Mouse (Mus musculus) induced T-regulatory cell, adult 2 months (primary cell): Measurements from ENCODE around the gene Ust.
A peak's percentile ranks its signal among the peaks of the same experiment; 100 is the strongest.

Source experiments
- DNase-seq: peaks from one replicate; pipeline ENCODE4 v3.0.0-alpha.2; 2012; ENCODE audit warnings: low read depth

The Ust gene

DNA sequence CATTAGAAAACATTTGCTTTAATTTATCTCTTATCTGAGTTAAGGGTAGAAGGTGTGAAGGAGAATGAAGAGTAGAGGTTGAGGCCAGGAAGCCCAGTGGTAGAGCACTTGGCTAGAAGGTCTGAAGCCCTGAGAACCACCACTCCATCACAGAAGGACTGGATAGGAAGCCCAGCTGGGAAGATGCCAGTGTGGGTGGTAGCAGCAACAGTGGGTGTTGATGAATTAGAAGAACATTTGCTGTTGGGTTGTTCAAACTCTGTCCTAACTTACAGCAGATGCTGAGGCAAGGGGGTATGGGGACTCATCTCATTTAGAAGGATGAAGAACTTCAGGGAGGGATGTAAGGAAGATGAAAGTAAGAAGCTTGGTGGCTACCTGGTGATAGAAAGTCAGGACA is 197.9 kb downstream of the Ust start:
- no peak for DNase-seq

DNA sequence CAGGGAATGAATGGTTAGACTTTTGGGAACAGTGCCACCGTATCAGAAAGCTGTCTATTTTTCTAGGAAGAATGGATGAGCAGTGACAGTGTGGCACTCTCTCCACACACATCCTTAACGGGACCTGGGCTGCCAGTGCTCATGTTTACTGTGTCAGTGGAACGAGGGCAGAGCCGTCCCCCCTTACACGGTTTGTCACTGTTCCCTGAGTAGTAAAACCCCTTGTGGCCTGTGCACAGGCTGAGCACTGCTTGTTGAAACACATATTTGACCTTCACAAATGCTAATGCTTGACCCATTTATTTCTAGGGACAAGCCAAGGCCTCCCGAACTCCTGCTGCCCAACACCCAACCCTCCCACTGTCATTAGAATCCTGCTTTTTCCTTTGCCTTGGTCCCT is 209.2 kb downstream of the Ust start:
- DNase-seq, result no peak

DNA sequence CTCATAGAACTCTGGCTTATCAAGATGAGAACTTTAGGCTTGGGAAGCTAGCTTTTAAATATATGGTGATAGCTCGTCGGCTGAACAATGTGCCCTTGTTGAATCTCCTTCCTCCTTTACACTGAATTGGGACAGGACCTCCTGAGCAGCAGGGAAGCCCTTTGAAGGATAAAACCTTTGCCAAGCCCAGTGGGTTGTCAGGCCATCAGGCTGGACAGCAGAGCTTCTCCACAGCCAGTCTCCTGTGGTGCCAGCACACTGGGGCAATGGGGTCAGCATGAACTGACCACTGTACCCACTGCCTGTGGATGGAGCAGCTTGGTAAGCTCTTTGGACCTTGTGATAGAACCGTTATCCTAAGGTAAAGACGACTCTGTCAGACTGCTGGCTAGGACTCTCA is 214.4 kb downstream of the Ust start:
- DNase-seq, result no peak

DNA sequence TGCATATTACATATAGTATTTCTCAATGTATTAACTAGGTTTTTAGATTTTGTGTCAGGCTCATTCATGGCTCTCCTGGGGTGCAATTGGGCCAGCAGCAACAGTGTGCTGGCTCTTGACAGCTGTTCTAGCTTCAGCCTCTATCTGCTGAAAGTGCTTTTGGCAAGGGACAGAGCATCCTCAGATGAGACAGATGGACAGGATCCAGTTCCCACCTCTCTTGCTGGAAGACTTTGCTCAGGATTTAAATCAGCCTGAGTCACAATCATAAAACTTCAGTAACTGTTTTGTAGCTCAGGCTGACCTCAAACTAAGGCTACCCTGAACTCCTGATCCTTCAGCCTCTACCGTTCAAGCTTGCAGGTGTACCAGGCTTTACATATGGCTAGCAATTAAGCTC is 219.5 kb downstream of the Ust start:
- no peak for DNase-seq

DNA sequence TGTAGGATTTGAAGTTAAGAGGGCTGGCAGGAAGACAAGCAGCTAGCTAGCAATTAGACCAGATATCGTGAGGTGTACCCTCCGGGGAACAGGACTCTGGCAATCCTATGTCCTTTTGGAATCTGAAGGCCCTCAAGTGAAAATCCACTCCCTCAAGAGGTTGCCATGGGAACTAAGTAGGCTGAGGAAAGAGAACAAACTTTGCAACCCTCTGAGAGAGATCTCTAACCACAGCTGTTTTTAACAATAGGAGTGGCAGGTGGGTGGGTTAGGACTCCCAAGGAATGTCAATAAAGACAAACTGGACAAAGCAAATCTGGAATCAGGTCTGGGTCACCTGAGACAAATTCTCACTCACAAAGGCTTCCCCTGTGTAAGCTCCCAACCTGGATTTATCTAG is 221.4 kb downstream of the Ust start:
- DNase-seq, result no peak

DNA sequence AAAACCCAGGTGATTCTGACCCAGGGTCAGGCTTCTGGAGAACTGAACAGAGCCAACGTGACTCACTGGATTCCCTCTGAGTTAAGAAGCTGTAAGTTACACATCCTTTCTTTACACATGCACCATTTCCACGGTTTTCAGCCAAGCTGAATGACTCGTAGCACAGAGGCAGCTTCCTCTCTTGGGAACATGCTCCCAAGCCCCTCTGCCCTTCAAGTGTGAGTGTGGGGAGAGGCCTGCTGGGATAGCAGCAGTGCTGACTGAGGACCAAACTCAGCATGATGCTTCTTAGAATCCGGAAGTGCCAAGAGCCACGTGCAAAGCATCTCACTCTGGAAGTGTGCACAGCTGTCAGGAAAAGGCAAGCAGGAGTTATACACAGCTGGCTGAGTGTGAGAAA is 228.0 kb downstream of the Ust start:
- DNase-seq, result no peak

DNA sequence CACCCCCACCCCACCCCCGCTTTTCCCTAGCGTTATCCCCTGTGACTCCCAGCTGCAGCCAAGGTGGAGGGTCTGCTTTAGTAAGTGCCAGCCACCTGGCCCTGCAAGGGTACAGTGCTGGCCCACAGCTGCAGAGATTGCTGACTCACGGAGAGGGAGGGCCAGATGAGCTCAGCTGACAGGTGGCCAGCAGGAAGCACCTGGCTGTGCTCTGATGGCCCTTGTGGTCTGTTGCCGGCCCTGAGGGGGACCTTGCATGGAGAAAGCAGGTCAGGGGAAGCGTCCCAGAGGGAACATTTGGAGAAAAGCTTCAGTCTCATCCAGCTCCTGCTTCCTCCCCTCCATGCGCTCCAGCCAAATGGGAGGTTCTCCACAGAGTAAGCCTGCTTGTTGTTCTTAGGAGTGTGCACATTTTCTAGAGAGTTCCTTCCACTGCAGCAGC is 231.3 kb downstream of the Ust start:
- DNase-seq, result no peak

DNA sequence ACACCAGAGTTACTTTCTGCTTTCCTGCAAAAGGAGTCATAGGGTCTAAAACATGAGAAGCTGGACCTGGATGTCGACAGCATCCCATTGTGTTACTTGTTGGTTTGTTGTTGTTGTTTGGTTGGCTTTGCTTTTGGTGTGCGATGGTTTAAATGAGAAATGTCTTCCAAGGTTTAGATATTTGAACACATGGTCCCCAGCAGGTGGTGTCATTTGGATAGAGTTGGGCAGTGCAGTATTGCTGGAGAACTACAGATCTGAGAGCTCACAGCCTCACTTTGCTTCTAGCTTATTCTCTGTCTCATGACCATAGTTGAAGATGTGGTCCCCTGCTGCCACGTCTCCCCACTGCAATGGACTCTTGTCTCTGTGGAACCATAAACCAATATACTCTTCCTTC is 234.6 kb downstream of the Ust start:
- DNase-seq, result no peak

DNA sequence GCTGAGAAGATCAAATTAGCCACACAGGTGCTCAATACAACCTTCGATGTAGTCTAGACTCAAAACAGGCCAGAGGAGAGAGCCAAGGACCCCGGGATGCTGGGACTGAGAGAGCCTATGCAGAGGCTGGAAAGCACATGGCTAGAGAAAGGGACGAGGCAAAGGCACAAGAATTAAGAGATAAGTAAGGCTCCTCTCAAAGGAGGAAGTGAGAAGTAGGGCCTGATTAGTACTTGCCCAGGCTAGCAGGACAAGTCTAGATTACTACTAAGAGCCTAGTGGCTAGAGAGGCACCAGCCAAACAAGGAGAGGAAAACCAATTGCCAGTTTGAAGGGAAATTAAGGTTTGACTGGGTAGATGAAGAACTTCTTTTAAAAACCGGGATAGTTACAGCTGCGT is 241.5 kb downstream of the Ust start:
- no peak for DNase-seq

DNA sequence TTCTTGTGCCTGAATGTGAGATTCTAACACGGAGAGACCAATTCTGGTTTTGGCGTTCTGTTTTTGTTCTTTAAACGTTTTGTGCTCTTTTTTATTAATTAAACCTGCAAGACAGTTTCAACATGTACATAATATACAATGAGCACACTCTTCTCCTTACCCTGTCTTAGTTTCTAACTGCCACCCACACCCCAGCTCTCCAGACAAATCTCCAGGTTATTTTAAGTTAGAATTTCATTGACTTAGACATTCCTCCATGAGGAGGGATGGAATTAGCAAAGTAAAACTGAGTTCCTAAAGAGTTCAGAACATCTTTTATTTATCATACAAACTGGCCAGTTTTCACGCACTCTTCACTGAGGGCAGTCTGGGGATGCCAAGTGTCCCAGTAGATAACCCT is 248.9 kb downstream of the Ust start:
- DNase-seq, result no peak

DNA sequence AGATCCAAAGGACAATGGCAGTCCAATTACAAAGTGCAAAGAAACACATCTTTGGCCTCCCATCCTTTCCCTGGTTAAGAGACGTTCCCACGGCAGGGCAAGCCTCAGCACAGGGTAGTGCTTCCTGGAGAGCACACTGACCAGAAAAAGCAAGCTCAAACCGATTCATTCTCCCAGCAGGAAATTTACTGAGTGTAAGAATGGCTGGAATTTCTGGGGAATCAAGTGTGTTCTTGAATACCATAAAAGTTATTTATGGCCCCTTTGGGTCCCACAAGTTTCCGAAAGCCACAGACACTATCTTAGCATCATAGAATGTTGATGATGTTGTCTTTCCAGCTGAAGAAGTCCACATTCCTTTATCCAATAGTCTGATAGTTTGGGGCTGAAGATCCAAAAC is 258.9 kb downstream of the Ust start:
- no peak for DNase-seq

DNA sequence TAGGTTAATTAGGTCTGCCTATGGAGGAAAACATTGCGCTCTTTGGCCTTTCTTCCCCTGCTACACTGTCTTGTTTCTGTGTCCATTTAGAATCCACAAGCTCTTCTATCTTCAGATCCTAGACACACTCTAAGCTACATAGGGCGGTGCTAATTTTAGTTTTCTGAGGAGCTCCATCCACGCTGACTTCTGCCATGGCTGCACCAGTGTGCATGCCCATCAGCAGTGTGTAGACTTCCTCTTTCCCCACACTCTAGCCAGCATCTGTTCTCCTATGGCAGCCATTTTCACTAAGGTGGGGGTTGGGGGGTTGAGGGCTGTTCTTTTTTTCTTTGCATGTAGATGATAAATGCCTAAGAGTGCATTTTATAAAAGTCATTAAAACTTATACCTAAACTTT is 268.6 kb downstream of the Ust start:
- DNase-seq, result no peak

DNA sequence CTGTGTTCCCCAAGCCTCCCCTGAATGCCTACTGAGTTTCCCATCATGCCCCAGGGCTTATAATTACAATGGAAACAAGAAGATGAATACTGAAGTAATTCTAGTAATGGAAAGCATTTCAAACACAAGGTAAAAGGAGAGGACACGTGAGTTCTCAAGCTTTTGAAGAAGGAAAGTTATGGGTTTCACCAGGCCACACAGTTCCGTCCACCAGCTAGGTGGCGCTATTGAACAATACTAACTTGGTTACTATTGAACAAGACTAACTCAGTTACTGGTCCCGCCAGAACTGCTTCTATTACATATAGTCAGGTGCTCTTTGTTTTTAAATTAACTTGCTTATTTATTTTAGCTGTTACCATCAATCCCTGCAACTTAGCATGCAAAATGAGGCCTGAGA is 276.3 kb downstream of the Ust start:
- peak; percentile 82 for DNase-seq

DNA sequence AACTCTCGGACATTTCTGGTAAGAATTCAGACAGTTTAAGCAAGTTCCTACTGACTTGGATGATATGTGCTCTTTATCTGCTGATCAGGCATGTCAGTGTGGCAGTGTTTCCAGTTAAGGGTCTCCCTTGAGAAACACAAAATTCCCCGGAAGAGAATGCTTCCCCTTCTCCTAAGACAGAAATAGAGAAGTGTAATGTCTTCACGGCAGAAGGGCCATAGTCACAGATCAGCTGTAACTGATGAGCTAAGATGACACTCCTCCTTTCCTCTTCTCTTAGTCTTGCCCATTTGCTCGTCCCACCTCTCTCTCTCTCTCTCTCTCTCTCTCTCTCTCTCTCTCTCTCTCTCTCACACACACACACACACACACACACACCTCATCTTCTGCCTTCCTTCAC is 277.9 kb downstream of the Ust start:
- DNase-seq, result no peak

DNA sequence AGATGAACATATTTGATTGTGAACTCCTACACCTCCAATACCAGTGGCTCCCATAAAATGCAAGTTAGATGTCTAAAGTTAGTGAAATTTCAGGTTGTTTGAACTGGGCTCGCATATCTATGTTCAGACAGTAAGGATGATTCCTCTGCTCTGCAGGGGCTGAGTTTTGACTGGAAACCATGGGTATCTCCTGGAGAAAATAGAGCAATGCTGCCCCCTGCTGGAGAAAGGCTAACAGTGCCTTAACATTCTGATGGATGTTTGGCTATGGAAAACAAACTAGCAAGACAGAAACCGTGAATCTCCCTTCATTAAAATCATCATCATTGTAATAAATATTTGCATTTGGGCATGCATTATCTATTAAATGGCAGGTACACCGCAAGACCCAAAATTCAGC is 278.4 kb downstream of the Ust start:
- DNase-seq, result peak; percentile 92

DNA sequence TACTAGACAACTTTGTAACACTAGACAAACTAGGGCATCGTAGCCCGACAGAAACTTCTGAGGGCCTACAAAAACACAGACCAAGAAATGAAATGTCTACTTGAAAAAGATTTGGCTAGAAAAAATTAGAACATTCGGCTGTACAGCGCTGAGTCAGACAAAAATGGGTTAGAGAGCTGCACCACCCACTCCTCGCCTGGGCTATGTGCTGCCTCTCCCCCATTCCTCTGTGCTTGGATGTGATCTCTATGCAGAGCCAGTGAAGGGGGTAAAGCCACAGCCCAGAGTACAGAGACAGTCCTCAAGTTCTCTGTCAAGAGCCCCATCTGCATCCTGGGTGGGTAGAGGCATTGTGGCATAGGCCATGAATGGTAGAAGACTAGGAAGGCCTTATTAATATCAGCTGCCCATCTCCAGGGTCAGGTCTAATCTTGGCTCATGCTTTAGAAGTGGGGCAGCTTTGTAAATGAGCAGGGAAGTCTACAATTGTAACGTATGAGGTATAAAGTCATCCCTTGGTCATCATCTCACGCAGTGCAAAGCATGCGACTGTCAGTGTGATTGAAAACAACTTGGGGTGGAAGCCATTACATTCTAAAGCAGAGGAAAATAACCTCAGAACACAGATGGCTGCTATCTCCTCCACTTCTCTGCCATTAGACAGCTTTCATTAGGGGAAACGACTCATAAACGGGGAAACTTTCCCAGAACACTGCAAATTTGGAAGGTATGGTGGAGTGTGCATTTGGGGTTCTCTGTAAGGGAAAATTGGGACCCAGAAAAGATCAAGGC is 281.6 kb downstream of the Ust start:
- DNase-seq, result no peak

DNA sequence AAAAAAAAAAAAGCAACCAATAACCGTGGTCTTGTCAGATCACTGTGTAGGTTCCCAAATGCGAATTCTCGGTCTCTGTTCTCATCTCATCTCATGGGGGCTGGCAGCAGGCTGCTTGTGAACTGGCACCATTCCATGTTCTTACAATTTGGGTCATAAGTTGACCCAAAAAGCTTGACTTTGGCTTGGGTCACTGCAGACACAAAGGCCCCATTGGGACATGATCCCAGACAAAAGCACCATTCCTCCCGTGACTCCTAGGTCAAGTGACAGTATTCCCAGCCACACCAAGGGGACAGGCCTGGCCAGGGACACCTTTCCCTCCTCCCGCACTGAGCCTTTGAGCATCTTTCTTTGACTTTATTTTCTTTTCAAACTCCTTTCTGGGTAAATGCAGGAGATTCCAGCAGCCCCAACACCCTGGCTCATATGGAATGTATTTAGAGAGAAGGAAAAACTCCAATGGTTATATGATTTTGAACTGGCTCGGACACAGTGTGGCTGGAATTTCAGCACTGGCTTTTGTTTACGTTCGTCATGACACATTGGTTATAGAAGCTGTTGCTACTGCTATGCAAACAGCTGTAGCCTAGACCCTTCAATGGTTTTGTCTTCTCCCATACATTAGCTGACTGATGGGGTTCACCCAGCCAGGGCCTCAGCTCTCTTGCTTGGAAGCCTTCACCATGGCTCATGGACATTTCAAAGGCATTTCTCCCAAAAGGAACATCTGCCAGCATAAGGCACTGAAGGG is 285.3 kb downstream of the Ust start:
- no peak for DNase-seq

DNA sequence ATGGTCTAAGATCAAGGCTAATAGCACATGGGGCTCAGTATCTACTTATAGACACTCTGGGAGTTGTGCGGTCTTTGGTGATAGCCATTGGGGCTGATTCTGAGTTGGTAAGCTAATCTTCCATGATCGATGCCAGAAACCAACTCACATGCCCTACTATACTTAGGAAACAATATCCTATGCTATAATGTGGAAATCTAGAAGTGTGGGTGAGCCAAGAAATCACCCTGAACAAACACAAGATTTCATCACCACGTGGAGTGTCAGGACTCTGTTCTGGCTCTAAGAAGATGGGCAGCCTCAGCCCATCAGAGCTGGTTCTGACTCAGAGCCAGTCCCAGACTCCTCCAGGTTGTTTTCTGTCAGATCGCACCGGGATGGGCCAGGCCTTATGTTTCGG is 286.1 kb downstream of the Ust start:
- no peak for DNase-seq

DNA sequence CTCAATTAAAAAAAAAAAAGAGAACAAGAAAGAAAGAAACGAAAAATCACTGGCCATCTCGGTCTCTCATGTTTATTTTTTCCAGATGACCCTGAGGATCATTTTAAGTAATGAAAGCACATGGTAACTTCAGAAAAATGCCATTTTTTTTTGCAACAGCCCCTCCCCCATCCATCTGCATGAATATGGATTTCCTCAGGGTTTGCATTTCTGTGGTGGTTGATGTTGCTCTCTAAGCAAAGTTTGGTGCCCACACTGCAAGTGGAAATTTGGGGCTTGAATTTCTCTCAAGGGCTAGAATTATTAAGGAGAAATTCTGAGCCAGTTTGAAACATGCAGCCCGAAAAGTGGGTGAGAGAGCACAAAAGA is 290.3 kb downstream of the Ust start:
- DNase-seq, result no peak

DNA sequence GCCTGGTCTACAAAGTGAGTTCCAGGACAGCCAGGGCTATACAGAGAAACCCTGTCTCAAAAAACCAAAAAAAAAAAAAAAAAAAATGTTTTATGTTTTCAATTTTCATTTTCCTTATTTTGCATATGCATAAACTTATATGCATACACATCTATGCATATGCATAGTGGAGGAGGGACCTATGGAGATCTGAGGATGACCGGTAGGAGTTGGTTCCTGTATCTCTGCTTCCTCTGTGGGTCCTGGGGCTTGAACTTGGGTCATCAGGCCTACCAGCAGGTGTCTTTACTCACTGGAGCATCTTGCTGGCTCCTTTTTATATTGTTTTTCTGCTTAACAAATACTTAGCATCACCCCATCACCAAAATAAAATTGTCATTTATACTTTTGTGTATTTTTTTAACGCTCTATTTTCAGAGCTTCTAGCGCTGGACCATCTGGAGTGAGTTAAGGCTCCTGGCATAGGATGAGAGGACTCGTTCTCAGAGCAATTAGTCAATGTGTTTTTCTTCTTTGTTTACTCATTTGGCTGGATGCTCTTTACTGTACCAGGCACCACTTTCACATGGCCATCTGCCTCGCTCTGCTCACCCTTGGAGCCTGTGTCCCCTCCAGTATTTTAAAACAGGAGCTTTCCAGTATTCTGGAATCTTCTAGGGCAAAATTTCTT is 290.8 kb downstream of the Ust start:
- DNase-seq, result no peak

DNA sequence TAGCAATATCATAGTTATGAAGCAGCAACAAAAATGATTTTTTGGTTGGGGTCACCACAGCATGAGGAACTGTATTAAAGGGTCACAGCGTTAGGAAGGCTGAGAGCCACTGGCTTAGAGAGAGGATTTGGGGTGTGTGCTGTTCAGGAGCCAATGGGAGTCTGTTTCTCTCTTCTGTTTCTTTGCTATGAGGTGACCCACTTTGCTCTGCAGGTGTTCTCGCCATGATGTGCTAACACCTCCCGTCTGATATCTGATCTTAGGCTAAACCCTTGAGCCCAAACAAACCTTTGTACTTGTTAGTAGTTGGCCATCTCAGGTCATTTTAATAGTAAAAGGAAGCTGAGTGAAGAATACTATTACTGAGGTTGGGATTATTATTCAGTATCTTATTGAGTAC is 292.0 kb downstream of the Ust start:
- DNase-seq, result no peak

DNA sequence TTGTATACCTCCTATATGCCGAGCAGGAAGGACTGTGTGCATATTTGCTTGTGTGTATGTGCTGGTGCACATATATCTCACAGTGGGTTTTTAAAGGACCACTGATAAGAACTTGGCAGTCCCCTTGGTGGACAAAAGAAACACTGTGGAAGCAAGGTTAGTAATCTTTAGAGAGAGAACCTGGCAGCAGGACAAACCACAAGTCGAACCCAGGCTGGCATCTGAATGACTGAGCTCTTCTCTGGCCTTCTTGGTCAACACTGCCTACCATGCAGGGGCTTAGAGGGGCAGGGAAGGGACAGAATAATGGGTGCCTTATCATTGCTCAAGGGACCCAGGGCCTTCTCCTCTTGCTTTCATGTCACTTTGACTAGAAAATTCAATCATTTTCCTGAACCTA is 294.0 kb downstream of the Ust start:
- no peak for DNase-seq

DNA sequence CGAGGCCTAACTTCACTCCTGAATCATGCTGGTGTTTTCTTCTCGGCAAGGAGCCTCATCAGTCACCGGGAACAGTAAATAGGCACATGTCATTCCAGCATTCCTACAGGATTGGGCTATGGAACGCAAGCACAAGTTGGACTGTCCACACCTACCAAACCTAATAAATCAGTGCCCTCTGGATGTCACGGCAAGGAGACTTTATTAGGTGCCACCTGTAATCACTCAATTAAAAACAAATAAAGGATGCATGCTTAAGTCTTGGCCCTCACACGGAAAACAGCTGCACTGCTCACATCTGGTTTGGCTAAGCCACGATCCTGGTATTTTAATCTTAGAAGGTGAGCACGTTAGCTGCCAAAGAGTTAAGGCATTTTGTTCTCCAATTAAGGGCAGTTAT is 294.6 kb downstream of the Ust start:
- no peak for DNase-seq
